Mouse (Mus musculus): ENCODE measurements around the gene Grik4.

GRCm38 (mm10) chr9:42808394-42808793 lies 135.9 kb downstream of the Grik4 start:
- TF ChIP-seq CTCF (IDR thresholded peaks at IDR 0.05; ENCODE audit: insufficient read depth, low read depth, low read length) (no peak), POLR2A (IDR thresholded peaks at IDR 0.05; ENCODE audit: insufficient read depth, low read depth, low read length) (no peak)

Measured in olfactory bulb, adult 2 months (tissue).